Mouse (Mus musculus) layer of hippocampus, adult 11-12 months (tissue): ENCODE measurements around the gene Tgm3.

Experiments used
- DNase-seq: peaks from one replicate; pipeline ENCODE4 v3.0.0; 2022; ENCODE audit warnings: low spot score

Gene Tgm3

GRCm38 (mm10) chr2:130070396-130070795, 58.2 kb downstream of the Tgm3 start:
- no peak for DNase-seq
